Mouse (Mus musculus) c-Kit-positive CD71-negative TER-119-negative erythroid progenitor cells, embryonic 14.5 days (primary cell): ENCODE measurements at regions not wholly inside any gene's neighbourhood (a gene's known extent, or its start where the extent isn't known, plus 50 kb on each side); places are given as distances from the start of the nearest gene placed in this dataset.

Source experiments
- DNase-seq: peaks from one replicate; pipeline ENCODE4 v3.0.0-alpha.2; 2013; ENCODE audit warnings: low read depth

DNA sequence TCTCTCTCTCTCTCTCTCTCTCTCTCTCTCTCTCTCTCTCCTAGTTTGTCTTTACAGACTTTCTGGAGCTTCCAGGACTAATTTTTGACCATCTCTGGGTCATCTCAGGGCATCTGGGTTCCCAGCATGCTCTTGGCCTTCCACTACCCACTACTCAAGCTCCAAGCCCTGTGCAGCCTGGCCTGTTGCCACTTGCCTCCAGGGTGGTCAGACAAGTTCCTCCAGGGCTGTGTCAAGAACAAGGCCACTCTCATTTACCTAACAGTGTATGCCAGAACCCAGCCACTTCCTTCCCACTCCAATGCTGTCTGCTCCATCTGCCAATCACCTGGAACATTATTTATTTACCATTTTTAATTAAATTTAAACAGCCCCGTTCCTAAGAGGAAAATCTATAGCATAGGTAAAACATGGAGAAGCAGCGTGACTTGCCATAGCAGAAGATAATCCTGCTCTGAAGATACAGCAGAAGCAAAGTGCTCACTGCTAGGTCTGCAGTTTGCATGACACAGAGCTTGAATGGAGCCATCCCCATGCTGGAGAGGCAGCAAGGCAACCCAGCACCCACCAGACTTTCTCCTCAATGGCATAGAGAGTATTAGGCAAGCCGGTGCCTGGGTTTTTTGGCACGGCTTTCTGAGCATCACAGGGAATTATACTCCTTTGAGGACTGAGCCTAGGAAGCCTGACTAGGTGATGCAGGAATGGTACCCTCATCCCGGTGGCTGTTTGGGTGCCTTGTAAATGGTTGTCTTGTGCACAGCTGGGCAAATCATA lies 54.0 kb downstream of the Foxi1 start:
- no peak for DNase-seq

- peak; percentile 49 for DNase-seq
These were observed 51.1 kb upstream of the 4930469K13Rik start for GRCm38 (mm10) chr11:34149370-34149976.
